Mouse (Mus musculus): Measurements from ENCODE around the gene Gm3029.
"Not testable (repeated sequence)": the region's sequence is repeated elsewhere in the genome, so short reads cannot be mapped to it uniquely, and the experiment has no call there.

Gm3029 gene

GRCm38 (mm10) chr14:3931456-3931855 lies at the start of gene Gm3029:
TSS of gene Gm3029 (plus strand) at chr14:3931756.
- DNase-seq (ENCODE audit: low read depth, low spot score), result not testable (repeated sequence)

- not testable (repeated sequence) for DNase-seq (ENCODE audit: low read depth, low spot score)
Measured at GRCm38 (mm10) chr14:3883872-3884271, 47.7 kb upstream of the Gm3029 start, which contains the start of gene Gm2916. TSS of gene Gm2916 (plus strand) at chr14:3884172.

- not testable (repeated sequence) for DNase-seq (ENCODE audit: low read depth, low spot score)
Measured at GRCm38 (mm10) chr14:3963247-3963646, 31.7 kb downstream of the Gm3029 start, which contains the start of gene Gm3095. TSS of gene Gm3095 (plus strand) at chr14:3963547.
